Mouse (Mus musculus) kidney, postnatal 25 days (tissue): ENCODE results near the gene Eya4.

ENCODE experiments used
- DNase-seq, 2 experiments: peaks; one replicate each; pipeline ENCODE4 v3.0.0; 2021; ENCODE audit warnings: mixed read lengths in 2 of 2

Gene Eya4

DNA sequence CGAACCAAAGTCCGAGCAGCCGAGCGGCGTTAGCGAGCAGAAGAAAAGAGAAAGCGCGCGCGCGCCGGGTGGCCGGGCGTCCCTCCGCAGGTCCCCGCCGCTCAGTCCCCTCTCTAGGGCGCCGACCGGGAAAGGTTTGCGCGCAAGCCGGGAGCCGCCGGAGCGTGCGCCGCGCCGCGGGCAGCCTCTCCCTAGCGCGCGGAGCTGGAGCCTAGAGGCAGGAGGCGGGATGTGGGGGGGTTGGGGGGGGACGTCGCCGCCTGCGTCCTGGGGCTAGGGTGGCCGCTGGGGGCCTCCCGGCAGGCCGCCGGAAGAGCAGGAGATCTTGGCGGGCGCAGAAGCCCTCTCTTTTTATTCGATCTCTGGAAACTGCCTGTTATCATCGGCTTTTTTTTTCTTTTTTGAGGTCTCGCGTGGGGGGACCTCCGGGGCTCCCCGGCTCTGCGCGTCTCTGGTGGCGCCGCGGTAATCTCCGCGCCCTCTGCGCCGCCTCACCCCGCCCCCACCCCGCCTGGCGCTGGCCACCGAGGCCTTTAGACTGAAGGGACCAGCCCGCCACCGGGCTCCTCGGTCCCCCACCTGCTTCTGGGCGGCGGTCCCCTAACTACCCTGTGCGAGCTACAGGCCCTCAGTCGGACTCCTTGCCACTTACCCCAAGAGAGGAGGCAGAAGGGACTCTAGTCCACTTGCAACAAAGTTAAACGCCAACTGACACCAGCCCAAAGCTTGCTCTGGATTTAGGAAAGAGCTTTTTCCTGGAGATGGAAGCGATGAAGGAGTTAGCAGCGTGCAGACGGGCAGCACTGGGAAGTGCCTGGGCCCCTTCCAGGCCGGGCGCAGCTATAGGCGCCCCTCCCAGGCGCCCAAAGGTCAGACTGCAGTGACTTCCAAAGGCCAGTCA is at the start of gene Eya4:
Gene Eya4 (minus strand): TSS at position 776 of the 901 bp plus-strand sequence.
- DNase-seq, result peak; percentile 19 to 49

DNA sequence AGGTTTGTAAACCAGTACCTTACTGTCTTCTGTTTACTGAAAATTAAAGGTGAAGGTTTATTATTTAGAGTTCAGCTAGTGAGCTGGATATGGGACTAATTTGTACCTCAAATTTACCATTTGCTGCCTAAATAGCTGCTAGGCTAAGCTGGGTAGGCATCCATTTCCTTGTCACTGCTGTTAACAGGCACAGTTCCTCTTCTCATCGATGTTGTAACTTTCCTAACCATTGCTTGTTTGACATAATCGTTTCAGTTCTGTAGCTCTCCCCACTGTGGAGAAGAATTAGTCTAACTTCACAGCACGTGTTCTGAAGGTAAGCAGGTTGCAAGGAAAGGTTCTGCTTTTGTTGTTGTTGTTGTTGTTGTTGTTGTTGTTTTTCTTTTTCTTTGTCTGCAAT is 44.8 kb upstream of the Eya4 start:
- DNase-seq, result no peak

DNA sequence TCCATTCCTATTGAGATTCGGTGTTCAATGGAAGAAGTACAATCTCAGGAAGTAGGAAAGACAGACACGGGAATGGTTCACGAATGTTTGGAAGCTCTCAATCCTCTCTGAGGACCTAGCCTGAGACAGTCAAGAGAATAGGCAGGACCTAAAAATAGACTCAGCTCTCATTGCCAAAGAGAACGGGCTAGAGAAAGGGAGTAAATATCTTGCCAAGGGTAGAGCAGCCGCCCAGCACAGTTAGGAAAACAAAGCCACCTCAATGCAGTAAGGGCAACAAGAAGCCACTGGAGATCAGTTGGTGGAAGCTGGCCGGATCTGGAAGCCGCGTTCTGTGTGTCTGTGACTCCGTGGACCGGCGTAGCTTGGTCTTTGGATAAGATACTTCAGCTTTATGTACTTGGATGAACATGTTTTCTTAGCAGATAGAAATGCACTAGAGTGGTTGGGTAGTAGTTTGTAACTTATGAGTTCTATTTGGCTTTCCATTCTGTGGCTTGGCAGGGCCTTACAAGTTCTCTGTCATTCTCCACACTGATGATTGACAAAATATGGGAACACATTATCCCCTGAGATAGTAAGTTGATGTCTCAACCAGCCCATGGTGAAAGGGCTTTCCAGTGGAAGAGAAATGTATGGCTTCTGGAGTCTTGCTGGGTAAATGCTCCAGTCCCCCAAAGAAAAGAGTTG is 44.1 kb upstream of the Eya4 start:
- DNase-seq, result no peak

DNA sequence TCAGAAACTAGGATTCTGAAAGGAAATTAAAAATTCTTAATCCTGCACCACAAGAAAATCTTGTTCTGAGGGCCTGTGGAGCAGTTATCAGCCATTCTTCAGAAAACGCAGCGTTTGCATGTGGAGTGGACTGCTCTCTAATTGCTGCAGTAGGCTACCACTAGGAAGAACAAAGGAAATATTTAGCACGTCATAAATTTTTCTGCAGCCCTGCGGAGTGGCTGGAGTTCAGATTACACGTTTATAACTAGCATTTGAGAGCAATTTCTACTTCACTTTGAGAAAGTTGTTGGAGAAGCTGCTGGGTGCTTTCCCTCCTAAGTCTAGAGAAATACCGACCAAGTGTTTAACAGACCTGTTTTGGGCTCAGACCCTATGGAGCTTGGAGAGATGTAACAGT is 43.6 kb upstream of the Eya4 start:
- DNase-seq, result no peak

DNA sequence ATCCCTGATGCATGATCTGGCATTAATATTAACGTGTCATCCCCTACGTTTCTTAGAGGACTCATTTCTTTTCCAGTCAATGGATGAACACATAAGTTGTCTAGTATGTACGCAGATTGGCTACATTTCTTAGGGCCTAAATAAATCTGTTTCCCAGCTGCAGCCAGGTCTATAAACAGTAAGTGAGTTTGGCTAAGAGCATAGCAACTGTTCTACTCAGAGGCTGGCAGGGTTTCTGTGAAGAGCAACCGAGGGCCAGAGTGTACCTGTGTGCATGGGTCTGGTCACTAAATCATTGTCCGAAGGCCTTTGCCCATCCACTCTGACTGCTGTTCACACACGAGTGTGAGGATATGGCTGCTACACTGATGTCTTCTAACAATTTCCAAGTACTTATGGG is 13.3 kb upstream of the Eya4 start:
- DNase-seq, result no peak

DNA sequence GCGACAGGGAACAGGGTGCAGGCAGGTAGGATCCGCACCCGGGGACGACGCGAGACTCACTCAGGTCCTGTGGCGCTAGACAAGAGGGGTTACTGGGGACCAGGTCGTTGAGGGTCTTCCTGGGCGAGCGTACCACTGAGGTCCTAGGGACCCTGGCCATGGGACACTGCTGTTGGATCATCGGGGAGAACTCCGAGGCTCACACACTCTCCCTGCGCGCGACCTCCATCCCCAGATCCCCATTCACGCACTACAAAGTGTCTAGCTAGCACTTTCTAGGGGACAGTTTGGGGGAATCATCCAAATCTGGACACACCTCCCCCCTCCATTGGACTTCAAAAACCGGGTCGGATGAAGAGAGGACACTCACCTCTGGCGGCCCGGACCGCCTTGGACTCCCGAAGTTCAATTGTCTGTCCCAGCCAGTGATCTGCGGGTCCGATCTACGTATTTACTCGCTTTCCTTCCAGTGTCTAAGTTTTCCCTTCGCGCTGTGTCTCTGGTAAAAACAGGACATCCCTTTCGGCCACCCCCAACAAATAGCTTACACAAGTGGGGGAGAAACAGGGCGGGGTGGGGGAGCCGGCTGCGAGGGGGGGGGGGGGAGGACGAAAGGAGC is 1.1 kb downstream of the Eya4 start:
- no peak for DNase-seq

DNA sequence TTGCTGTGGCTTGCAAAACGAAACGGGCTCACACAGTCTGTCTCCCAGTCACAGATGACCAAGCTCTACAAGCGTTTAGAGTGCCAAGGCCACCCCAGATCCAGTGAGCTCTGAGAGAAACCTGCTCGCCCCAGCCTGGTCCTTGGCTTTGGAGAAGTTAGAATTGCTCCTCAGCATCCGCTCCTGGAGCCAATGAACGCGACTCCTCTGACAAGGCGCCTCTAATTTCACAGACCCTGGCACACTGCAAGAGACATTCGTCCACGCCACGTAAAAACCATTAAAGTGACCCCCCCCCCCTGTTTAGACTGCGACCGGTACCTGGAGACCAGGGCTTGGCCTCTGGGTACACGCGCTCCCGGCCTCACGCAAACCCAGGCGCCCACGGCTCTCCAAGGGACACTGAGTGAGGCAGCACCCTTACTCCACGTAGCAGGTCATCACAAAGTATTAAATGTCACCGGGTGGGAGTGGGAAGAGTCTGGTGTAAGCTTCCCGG is 1.6 kb downstream of the Eya4 start:
- no peak for DNase-seq

DNA sequence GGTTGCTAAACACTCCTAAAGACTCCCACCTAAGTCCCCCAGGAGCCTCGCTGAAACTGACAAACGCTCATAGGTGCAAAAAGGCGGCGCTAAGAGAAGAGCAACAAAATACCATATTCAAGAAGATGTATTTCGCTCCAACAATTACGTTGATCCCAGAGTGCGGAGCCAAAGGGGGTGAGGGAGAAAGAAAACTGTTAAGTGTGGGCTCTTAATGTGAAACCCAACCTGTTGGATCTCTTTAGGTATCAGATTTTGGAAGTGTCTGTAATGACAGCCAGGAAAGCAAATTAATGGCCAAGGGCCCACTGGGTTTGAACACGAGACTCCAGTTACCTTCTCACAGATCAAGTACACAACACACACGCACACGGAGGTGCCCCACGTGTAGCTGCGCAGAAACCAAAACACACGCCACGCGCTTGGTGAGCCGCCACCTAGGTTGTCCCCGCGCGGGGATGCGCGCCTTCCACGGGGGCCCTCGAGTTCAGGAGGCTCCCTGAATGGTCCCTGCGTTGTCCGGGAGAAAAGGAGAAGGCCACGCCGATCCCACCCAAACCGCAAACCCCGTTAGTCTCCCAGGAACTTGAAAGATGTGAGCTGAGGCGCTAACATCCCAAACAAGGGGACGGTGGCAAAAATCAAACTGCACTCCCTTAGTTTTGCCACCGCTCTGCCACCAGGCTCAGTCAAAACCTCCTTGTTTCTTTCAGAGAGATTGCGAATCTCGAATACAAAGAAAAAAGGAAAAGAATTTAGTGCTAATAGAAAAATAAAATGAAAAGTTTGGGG is 2.3 kb downstream of the Eya4 start:
- no peak for DNase-seq

DNA sequence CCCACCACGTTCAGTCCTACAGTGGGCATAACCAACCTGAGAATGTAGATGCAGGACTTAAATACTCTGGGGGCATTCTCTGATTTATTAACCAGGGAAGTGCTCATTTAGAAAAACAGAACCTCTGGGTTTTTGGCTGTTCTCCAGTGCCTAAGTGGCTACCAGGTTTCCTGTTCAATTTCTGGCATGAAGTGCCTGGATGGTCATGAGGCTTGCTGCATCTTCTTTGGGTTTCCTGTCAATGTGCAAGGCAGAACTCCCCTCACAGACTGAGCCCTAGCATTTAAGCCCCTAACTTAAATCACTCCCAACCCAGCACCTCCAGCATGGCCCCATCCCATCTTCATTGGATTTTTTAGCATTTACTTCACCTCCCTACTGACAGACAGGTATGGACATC is 13.3 kb downstream of the Eya4 start:
- no peak for DNase-seq

DNA sequence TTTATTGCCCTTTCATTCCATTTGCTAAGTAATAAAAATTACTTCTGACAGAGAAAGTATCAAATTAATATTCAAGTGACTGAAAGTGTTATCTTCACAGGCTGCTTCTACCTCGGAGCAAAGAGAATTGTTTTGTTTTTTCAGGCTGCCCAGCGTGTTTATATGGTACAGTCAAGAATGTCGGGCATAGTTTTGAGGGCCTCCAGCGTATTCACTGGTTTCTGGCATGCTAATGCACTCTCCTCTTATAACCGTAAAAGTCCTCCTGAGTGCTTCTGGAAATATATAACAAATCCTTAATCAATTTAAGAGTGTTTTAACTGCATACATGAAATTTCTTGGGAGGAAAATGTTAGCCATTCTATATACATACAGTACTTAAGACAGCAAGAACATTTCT is 17.8 kb downstream of the Eya4 start:
- no peak for DNase-seq

DNA sequence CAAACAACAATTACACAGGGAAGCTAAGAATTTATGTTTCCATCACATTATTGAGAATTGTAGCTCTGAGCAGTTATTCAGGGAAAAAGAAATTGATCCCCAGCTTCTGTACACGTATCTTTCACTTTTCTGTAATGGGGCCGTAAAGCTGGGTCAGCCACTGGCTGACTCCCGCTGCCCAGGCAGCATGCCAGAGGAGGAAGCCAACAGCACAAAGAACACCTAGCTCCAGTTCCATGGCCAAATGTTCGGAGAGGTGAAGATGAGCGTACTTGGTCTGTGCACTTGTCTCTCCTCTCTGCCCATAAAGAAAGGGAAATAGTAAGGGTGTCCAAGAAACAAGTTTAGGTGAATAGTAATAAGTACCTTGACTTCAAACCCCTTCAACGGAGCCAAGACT is 22.9 kb downstream of the Eya4 start:
- DNase-seq, result no peak

DNA sequence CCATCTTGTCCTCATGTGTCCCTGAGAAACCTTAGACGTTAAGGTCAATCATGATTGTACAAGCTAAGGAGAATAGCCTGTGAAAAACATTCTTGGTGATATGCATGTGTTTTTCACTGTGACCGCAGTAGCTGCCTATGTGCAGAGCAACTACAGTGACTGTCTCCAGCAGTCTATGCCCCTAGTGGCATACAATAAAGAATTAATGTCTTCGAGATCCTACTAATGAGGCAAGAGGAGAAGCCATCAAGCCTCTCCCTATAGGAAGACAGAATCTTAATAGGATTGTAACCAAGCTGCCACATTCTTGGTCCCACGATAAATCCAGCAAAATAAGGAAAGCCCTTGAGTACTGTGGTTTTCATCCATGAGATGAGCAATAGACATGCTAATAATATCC is 28.3 kb downstream of the Eya4 start:
- DNase-seq, result no peak

DNA sequence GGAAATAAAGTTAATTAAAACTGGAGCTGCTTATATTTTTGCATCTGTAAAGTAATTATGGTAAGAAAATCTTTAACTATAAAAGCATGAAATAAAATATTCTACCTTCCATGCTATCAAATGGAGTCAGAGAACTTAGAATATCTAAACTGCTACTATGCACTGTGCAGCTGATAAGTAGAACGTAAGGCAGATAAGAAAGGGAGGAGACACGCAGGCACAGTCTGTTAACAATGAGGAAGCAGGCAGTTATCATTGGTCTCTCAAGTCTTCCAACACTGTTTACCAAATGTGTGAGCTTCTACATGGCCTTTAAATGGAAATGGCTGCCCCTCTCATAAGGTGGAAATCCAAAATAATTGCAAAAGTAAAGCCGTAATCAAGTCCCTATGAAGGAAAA is 55.0 kb downstream of the Eya4 start:
- no peak for DNase-seq

DNA sequence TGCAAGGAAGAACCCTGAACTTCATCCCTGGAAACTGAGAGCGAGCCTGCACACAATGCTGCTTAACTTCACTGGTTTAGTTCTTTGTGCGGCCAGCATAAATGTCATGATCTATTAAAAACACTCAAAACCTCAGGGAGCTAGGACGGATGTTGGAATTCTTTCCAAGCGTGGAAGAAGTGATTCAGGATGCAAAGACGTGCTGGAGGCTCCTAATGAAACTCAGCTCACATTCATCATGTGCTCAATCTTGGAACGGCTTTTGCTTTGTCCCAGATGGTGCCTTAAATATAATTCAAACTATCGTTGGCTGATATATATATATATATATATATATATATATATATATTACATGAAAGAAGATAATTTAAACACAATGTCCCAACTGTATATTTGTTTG is 58.1 kb downstream of the Eya4 start:
- no peak for DNase-seq

DNA sequence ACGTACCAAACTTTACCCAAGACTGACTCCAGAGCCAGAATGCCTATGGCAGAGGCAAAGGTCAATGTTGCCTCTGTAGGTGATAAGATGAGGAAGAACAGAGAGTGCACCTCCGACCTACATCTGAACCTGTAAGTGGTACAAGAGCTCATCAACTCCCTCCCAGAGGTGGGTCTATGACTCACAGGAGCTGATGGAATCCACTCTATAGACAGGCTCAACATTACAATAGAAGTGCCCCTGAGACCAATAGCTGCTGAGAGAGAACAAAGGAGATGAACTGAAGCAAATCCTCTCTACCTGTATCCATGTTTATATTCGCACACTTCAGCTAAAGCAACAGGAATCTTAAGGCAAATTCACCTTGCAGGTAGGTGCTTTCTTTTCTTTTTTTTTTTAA is 73.2 kb downstream of the Eya4 start:
- no peak for DNase-seq

DNA sequence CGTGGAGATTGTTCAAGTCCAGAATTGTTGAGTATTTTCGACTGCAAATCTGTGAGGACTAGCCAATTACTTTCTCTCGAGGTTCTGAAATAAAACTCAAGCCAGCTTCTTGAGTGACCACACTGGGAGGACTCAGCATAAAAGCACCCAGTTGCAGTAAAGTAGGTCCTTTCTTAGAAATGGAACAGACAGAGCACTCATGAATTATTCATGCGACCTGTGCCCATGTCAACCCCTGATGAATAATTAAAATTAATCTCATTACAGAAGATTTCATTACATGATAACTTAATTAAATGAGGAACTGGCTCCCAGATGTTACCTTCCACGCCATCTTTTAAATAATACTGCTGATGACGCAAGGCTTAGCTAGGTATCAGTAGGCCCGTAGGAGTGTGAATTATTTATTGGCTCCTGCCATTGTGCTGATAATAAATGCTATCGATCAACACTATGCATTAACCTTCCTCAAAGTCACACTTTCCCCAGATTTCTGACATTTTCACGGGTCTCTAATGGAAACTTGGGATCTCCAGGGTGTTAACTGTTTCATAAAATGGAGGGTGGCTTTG is 79.5 kb downstream of the Eya4 start:
- DNase-seq, result no peak

DNA sequence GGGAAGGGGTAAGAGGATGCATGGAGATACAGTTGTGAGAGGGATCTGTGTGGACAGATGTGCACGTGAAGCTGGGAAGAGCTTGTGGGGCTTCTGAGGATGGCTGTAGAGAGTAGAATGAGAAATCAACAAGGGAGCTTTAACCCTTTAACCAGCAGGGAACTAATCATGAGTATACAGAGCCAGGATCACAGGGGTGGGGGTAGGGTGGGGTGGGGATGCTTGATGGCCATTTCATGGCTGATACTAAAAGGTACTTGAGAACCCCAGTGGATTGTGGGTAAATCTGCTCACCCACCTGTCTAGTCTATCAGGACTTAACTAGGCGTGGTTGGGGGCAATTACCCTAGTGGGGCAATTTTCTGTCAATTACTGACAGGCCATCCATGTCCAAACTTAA is 80.1 kb downstream of the Eya4 start:
- DNase-seq, result no peak

DNA sequence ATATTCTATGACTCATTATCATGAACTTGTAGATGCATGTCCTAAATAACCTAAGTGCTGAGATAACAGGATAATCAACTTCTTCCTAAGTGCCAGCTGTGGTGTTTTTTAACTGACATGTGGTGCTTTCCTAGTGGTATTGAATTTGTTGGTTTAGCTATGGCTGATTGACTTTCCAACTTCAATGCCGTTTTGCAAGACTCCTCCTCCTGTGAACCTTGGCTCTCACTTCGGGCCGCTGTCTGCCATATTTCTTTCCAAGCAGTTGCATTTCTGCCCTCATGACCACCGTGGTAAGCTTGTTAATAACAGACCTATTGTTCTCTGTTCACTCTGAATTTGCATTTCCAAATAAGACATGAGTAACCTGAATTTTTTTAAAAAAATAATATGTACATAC is 98.4 kb downstream of the Eya4 start:
- DNase-seq, result no peak

DNA sequence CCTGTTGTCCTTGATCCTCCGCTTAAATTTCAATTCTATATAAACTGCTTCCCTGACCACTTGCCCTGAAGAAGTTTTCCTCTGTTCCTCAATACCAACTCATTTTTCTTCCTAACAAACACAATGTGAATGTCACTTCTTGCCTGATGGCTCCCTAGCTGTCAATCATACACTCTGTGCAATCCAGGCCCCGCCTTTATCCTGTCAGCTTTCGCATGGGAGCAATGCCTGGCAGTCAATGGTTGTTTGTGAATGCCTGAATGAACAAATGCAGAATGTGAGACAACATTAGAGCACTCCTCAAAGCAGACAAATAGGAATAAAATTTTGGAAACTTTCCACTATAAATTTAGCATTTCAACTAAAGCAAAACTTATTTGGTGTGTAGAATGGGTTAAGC is 104.1 kb downstream of the Eya4 start:
- no peak for DNase-seq

DNA sequence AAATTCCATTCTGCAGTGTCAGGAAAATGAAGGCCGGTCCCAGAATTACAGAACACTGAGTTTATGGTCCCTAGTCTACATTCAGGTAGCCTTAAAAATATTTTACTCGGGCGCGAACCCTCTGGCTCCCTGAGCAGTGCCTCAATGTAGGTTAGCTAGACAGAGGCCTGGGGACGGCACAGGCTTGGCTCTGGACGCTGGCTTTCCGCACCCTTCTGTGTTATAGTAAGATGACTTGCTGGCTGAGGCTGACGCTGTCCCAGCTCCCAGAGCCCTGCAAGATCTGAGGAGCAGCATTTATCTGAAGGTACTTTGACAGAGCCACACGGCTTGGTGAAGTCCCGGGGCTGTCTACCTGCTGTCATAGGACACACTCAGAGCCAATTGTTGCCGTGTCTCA is 113.7 kb downstream of the Eya4 start:
- peak in 1 of 2 experiments; percentile 32 for DNase-seq

DNA sequence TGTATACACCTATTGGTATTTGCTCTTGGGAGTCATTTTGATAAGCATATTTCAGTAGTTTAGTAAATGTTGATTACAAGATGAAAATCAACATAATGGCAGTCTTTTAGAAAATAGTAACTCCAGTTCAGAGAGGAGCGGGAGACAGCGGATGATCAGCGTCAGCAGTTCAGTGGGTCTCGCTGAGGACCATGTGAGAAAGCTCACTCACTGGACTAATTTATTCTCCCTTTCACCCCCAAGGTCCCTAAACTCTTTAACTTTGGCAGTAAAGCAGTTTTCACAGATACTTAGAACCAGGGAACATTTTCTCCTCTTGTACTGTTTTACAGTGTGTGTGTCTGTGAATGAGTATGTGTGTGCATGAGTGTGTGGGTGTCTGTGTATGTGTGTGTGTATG is 115.2 kb downstream of the Eya4 start:
- no peak for DNase-seq

DNA sequence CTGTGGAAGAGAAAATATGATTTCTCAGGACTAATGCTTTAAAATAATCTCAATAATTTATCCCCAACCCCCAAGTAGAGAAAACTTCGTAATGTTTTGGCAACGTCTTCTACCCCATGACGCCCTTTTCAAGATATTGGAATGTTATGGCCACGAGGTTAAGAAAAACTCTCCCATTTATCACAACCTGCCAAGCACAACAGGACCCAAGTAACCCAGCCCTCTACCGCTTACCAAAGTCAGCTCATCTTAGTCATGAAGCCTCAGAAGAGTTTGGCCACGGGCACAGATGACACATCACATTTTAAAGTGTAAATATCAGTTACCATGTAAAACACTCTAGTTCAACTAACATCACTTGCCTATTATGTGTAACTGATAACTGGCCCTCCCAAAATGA is 117.2 kb downstream of the Eya4 start:
- DNase-seq, result no peak

DNA sequence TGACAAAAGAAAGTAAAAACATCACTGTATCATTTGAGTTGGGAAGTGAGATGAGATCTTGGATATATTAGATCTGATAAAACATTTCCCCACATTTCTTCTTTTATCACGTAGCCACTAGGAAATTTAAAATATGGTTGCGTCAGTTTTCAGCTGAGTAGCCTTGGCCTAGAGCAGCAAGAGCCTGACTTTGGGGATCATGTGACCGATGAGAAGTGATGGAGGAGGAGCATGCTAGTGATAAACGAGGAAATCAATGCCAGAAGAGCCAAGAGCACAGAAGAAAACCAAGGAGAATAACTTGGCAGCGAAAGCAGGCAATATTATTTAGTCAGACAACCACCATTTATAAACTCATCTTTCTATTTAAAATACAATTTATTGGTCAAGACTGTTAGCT is 119.7 kb downstream of the Eya4 start:
- DNase-seq, result no peak
